Mouse (Mus musculus) intestine, embryonic 15.5 days (tissue): Measurements from ENCODE around the gene Hes2. TPM values are rescaled to one million over a fixed set of nuclear protein-coding genes. Genes with fewer than 3 reads are reported as not detected.
A peak's percentile ranks its signal among the peaks of the same experiment; 100 is the strongest.

Source experiments
- ATAC-seq: fragments of 200-750 bp; cut with Nextera tagmentation; 2 replicates; pipeline ENCODE4 v1.8.0; 2017; ENCODE audit warnings: moderate TSS enrichment, moderate library complexity
- H3K27ac ChIP-seq: fragments of 300-500 bp; sonication (generic); 2 replicates; pipeline ENCODE4 v1.5.1; 2015; ENCODE audit warnings: mild to moderate bottlenecking, inconsistent platforms
- H3K27me3 ChIP-seq: fragments of 300-500 bp; sonication (generic); replicated peaks from 2 replicates; pipeline ENCODE4 v1.6.1; 2015; ENCODE audit warnings: inconsistent platforms
- H3K36me3 ChIP-seq: fragments of 300-500 bp; sonication (generic); 2 replicates; pipeline ENCODE4 v1.6.1; 2015; ENCODE audit warnings: inconsistent platforms
- H3K4me1 ChIP-seq: fragments of 300-500 bp; sonication (generic); replicated peaks from 2 replicates; pipeline ENCODE4 v1.6.1; 2015; ENCODE audit warnings: inconsistent platforms
- H3K4me2 ChIP-seq: fragments of 300-500 bp; sonication (generic); replicated peaks from 2 replicates; pipeline ENCODE4 v1.6.1; 2015; ENCODE audit warnings: mild to moderate bottlenecking, inconsistent platforms
- H3K4me3 ChIP-seq: fragments of 300-500 bp; sonication (generic); replicated peaks from 2 replicates; pipeline ENCODE4 v1.5.1; 2015; ENCODE audit warnings: inconsistent platforms
- H3K9ac ChIP-seq: fragments of 300-500 bp; sonication (generic); 2 replicates; pipeline ENCODE4 v1.6.1; 2015; ENCODE audit warnings: inconsistent platforms
- H3K9me3 ChIP-seq: fragments of 300-500 bp; sonication (generic); 2 replicates; pipeline ENCODE4 v1.6.1; 2016; ENCODE audit warnings: inconsistent platforms
- WGBS: fragments of 180-500 bp; shearing (Covaris S2); methylation state at CpG from one replicate; pipeline ENCODE4 v1.1.7; 2015; 5-methylcytosine and 5-hydroxymethylcytosine counted together
- polyA plus RNA-seq: library from polyadenylated mRNA; unstranded; fragments of >200 nt; fragmentation: Nextera tagmentation; extraction: Ambion mirVana; gene quantifications from 2 replicates; pipeline ENCODE4 v1.2.1, GENCODE M21; 2015

Gene Hes2
- polyA plus RNA-seq, 1 experiment from 2014 or later, result 0.30 TPM

GRCm38 (mm10) chr4:152197545-152197944, 38.9 kb downstream of the Hes2 start:
- no peaks in the 10 kb centered on the region for H3K27me3 ChIP-seq
- no peak for ATAC-seq
- WGBS, result 68% methylated on average over 5 of the region's 5 CpGs
- H3K9me3 ChIP-seq, result no peaks in the 10 kb centered on the region
- no peak overlapping the region for H3K27ac ChIP-seq
- no peak overlapping the region for H3K4me2 ChIP-seq
- H3K4me1 ChIP-seq, result peaks cover 13% of the 10 kb centered on the region
- H3K9ac ChIP-seq, result no peak overlapping the region
- H3K36me3 ChIP-seq, result no peaks in the 10 kb centered on the region
- no peak overlapping the region for H3K4me3 ChIP-seq

DNA sequence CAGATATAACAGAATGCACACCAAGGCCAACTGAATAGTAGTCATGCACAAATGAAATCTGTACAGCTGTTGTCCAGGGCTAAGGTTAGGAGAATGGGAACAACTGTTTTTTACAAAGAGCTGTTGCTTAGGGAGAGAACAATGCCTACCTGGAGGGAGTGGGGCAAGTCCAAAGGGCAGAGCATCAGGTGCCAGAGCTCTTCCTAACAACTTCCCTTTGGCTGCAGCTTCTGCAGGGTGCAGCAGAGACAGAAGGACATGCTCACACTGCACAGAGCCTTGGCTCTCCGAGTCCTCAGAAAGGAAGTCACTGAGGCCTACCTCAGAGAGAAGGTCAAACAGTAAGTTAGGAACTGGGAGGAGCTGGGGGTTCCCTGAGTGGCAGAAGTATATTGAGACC, 41.0 kb downstream of the Hes2 start:
- H3K4me1 ChIP-seq, result peaks cover 19% of the 10 kb centered on the region
- WGBS, result 46% methylated on average over 1 of the region's 1 CpGs

DNA sequence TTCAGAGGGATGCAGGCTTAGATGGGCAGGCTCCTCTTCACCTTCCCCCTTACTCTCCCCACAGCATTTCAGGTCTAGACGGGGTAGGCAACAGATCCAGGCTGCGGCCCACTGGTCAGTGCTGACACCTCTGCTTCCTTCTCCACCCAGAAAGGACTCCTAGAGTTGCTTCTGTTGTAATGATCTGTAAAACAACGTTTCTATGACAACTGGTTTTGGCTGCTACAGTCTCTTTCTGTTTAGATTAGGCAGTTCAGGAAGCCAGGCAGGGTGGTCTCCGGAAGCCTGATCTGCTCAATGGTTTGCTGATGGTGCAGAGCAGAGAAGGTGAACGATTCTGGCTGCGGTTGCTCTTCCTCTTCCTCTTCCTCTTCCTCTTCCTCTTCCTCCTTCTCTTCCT, 42.8 kb downstream of the Hes2 start:
- Histone ChIP-seq H3K27ac (0 out of 2 replicates have a peak overlapping the region, but pooled peaks have one; percentile 32), H3K4me1 (peaks cover 19% of the 10 kb centered on the region), H3K4me2 (no peak overlapping the region), H3K9me3 (no peaks in the 10 kb centered on the region), H3K36me3 (no peaks in the 10 kb centered on the region), H3K9ac (no peak overlapping the region), H3K4me3 (no peak overlapping the region), H3K27me3 (no peaks in the 10 kb centered on the region)
- 39% methylated on average over 6 of the region's 6 CpGs for WGBS
- ATAC-seq, result 0 out of 2 replicates have a peak, but pooled peaks have one; percentile 32

More for the DNA sequence above, 41.0 kb downstream of the Hes2 start:
- Histone ChIP-seq H3K4me2 (no peak overlapping the region), H3K9me3 (no peaks in the 10 kb centered on the region), H3K27me3 (no peaks in the 10 kb centered on the region), H3K9ac (no peak overlapping the region), H3K4me3 (no peak overlapping the region), H3K36me3 (no peaks in the 10 kb centered on the region), H3K27ac (no peak overlapping the region)
- peak; percentile 57; the same call in 1 of the 2 replicates for ATAC-seq

GRCm38 (mm10) chr4:152202418-152202817, 43.8 kb downstream of the Hes2 start:
- Histone ChIP-seq H3K4me2 (no peak overlapping the region), H3K27ac (no peak overlapping the region), H3K27me3 (no peaks in the 10 kb centered on the region), H3K36me3 (0 out of 2 replicates have a peak, but pooled peaks cover 2% of the 10 kb centered on the region), H3K4me3 (no peak overlapping the region), H3K9me3 (no peaks in the 10 kb centered on the region), H3K4me1 (peaks cover 19% of the 10 kb centered on the region), H3K9ac (no peak overlapping the region)
- WGBS, result 89% methylated on average over 1 of the region's 1 CpGs
- ATAC-seq, result no peak

GRCm38 (mm10) chr4:152202905-152203304, 44.2 kb downstream of the Hes2 start:
- 60% methylated on average over 3 of the region's 3 CpGs for WGBS
- Histone ChIP-seq H3K4me1 (peaks cover 19% of the 10 kb centered on the region), H3K9me3 (no peaks in the 10 kb centered on the region), H3K36me3 (0 out of 2 replicates have a peak, but pooled peaks cover 2% of the 10 kb centered on the region), H3K4me2 (no peak overlapping the region), H3K9ac (no peak overlapping the region), H3K4me3 (no peak overlapping the region), H3K27me3 (no peaks in the 10 kb centered on the region), H3K27ac (no peak overlapping the region)
- ATAC-seq, result no peak; the same call in 1 of the 2 replicates

DNA sequence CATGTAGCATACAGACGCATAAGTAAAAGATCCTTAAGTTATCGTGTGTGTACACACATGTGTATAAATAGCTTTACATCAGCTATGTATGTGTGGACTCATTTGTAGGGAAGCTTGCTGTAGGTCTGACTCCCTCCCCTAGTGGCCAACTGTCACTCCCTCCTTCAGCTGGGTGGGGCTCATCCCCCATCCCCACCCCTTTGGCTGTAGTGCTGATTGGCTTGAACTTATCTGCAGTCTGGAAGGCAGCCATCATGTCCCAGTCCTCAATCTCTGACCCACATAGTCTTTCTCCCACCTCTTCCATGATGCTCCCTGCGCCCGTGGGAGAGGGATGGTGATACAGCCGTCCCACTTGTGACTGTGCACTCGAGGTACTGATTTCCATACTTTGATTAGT, 46.0 kb downstream of the Hes2 start:
- Histone ChIP-seq H3K36me3 (0 out of 2 replicates have a peak, but pooled peaks cover 2% of the 10 kb centered on the region), H3K27me3 (no peaks in the 10 kb centered on the region), H3K4me2 (no peak overlapping the region), H3K9me3 (no peaks in the 10 kb centered on the region), H3K4me1 (peaks cover 19% of the 10 kb centered on the region), H3K4me3 (no peak overlapping the region), H3K9ac (no peak overlapping the region), H3K27ac (no peak overlapping the region)
- 85% methylated on average over 6 of the region's 6 CpGs for WGBS
- ATAC-seq, result no peak

- no peak overlapping the region for H3K4me3 ChIP-seq
- no peak overlapping the region for H3K4me2 ChIP-seq
- H3K9ac ChIP-seq, result no peak overlapping the region
- H3K4me1 ChIP-seq, result peaks cover 9% of the 10 kb centered on the region
- H3K27me3 ChIP-seq, result no peaks in the 10 kb centered on the region
- H3K27ac ChIP-seq, result no peak overlapping the region
- H3K9me3 ChIP-seq, result no peaks in the 10 kb centered on the region
- WGBS, result 57% methylated on average over 6 of the region's 6 CpGs
- ATAC-seq, result no peak
- H3K36me3 ChIP-seq, result 0 out of 2 replicates have a peak, but pooled peaks cover 2% of the 10 kb centered on the region
Observed at GRCm38 (mm10) chr4:152206199-152206598, 47.5 kb downstream of the Hes2 start.

- ATAC-seq, result no peak
- WGBS, result 47% methylated on average over 4 of the region's 4 CpGs
- Histone ChIP-seq H3K36me3 (0 out of 2 replicates have a peak, but pooled peaks cover 2% of the 10 kb centered on the region), H3K27ac (no peak overlapping the region), H3K4me1 (peaks cover 5% of the 10 kb centered on the region), H3K4me2 (no peak overlapping the region), H3K27me3 (no peaks in the 10 kb centered on the region), H3K9me3 (no peaks in the 10 kb centered on the region), H3K9ac (no peak overlapping the region), H3K4me3 (no peak overlapping the region)
Observed at GRCm38 (mm10) chr4:152209623-152210022, 51.0 kb downstream of the Hes2 start.

Other genes starting within 250 kb of the Hes2 start
- 73.2 and 75.6 TPM in 2 replicates for gene Dnajc11, start 225.2 kb upstream of the Hes2 start, polyA plus RNA-seq
- gene Thap3, start 169.9 kb upstream of the Hes2 start, polyA plus RNA-seq, result 31.2 and 32.0 TPM in 2 replicates
- gene Phf13, start 162.6 kb upstream of the Hes2 start, polyA plus RNA-seq, result 20.4 and 21.0 TPM in 2 replicates
- gene Klhl21, start 150.1 kb upstream of the Hes2 start, polyA plus RNA-seq, result 10.6 and 10.9 TPM in 2 replicates
- 15.6 and 19.0 TPM in 2 replicates for gene Zbtb48, start 131.2 kb upstream of the Hes2 start, polyA plus RNA-seq
- 0.19 and 0.44 TPM in 2 replicates for gene Tas1r1, start 120.3 kb upstream of the Hes2 start, polyA plus RNA-seq
- 31.3 and 31.7 TPM in 2 replicates for gene Nol9, start 119.5 kb upstream of the Hes2 start, polyA plus RNA-seq
- 11.0 and 12.9 TPM in 2 replicates for gene Plekhg5, start 86.4 kb upstream of the Hes2 start, polyA plus RNA-seq
- gene Tnfrsf25, start 42.9 kb upstream of the Hes2 start, polyA plus RNA-seq, result 1.4 and 1.5 TPM in 2 replicates
- gene Espn, start 6.5 kb upstream of the Hes2 start, polyA plus RNA-seq, result 29.2 and 30.8 TPM in 2 replicates
- 57.8 and 60.0 TPM in 2 replicates for gene Acot7, start 19.3 kb downstream of the Hes2 start, polyA plus RNA-seq
- 7.3 and 8.1 TPM in 2 replicates for gene Gpr153, start 115.4 kb downstream of the Hes2 start, polyA plus RNA-seq
- gene Hes3, start 132.8 kb downstream of the Hes2 start, polyA plus RNA-seq, result not detected in 2 replicates
- 17.3 and 17.6 TPM in 2 replicates for gene Icmt, start 138.4 kb downstream of the Hes2 start, polyA plus RNA-seq
- gene Rnf207, start 160.1 kb downstream of the Hes2 start, polyA plus RNA-seq, result 2.1 and 2.5 TPM in 2 replicates
- 371 and 424 TPM in 2 replicates for gene Rpl22, start 166.9 kb downstream of the Hes2 start, polyA plus RNA-seq
- 1.9 and 2.8 TPM in 2 replicates for gene Chd5, start 179.8 kb downstream of the Hes2 start, polyA plus RNA-seq